Mouse (Mus musculus) liver, embryonic 14.5 days (tissue): ENCODE data around the gene Phactr1. TPM values are rescaled to one million over a fixed set of nuclear protein-coding genes. Genes with fewer than 3 reads are reported as not detected.

ENCODE experiments used
- ATAC-seq: fragments of 200-750 bp; cut with Nextera tagmentation; 2 replicates; pipeline ENCODE4 v1.8.0; 2017; ENCODE audit warnings: moderate number of reproducible peaks, mild to moderate bottlenecking, moderate library complexity; ENCODE audit not compliant: insufficient read depth
- DNase-seq, 3 experiments: peaks; one replicate each; pipeline ENCODE4 v3.0.0-alpha.2; 2012 to 2013; ENCODE audit warnings: low read depth in 3 of 3, low spot score in 3 of 3
- H3K27ac ChIP-seq: fragments of 300-500 bp; sonication (generic); 2 replicates; pipeline ENCODE4 v1.5.1; 2014; ENCODE audit warnings: moderate library complexity, mild to moderate bottlenecking, control low read depth, inconsistent platforms
- H3K27me3 ChIP-seq: fragments of 300-500 bp; sonication (generic); 2 replicates; pipeline ENCODE4 v1.6.1; 2014; ENCODE audit warnings: mild to moderate bottlenecking, low read length, moderate library complexity; ENCODE audit not compliant: control insufficient read depth, insufficient read depth
- H3K36me3 ChIP-seq: fragments of 300-500 bp; sonication (generic); replicated peaks from 2 replicates; pipeline ENCODE4 v1.6.1; 2014; ENCODE audit warnings: low read depth; ENCODE audit not compliant: control insufficient read depth, insufficient read depth
- H3K4me1 ChIP-seq, 2 experiments: fragments of 200-500 bp in 1 of 2; fragments of 300-500 bp in 1 of 2; sonication (generic) in 1 of 2; replicated peaks; 2 replicates each; pipeline ENCODE4 v1.6.1; 2012 to 2014; ENCODE audit warnings: antibody characterized with exemption in 1 of 2, inconsistent platforms in 1 of 2, low read length in 1 of 2; ENCODE audit not compliant: control insufficient read depth in 2 of 2, insufficient read depth in 2 of 2
- H3K4me2 ChIP-seq: fragments of 300-500 bp; sonication (generic); 2 replicates; pipeline ENCODE4 v1.6.1; 2014; ENCODE audit warnings: low read depth, mild to moderate bottlenecking, control low read depth, moderate library complexity
- H3K4me3 ChIP-seq, 2 experiments: fragments of 200-500 bp in 1 of 2; fragments of 300-500 bp in 1 of 2; sonication (generic) in 1 of 2; 2 replicates each; pipeline ENCODE4 v1.5.1; 2012 to 2014; ENCODE audit warnings: low read depth in 2 of 2, low read length in 2 of 2, mild to moderate bottlenecking in 2 of 2, control low read depth in 1 of 2, inconsistent platforms in 1 of 2, moderate library complexity in 1 of 2; ENCODE audit not compliant: insufficient read depth in 1 of 2
- H3K9ac ChIP-seq: fragments of 300-500 bp; sonication (generic); replicated peaks from 2 replicates; pipeline ENCODE4 v1.6.1; 2014; ENCODE audit warnings: mild to moderate bottlenecking, control low read depth, moderate library complexity
- H3K9me3 ChIP-seq: fragments of 300-500 bp; sonication (generic); 2 replicates; pipeline ENCODE4 v1.6.1; 2016; ENCODE audit warnings: low read length, mixed read lengths; ENCODE audit not compliant: control insufficient read depth
- CTCF ChIP-seq: IDR thresholded peaks from 2 replicates; pipeline ENCODE4 v1.5.1; 2016; ENCODE audit warnings: antibody characterized with exemption, low read depth, control low read depth
- EP300 ChIP-seq: IDR thresholded peaks from 2 replicates; pipeline ENCODE4 v1.6.1; 2016; ENCODE audit warnings: antibody characterized with exemption, low read depth
- WGBS: fragments of 180-500 bp; shearing (Covaris S2); extraction: QIAGEN DNeasy Blood & Tissue Kit; methylation state at CpG from one replicate; pipeline ENCODE4 v1.1.7; 2014; ENCODE audit not compliant: insufficient replicate concordance; 5-methylcytosine and 5-hydroxymethylcytosine counted together
- polyA plus RNA-seq, 2 experiments: library from polyadenylated mRNA; depleted of rRNA in 1 of 2; stranded (reverse) in 1 of 2; unstranded in 1 of 2; fragments of >200 nt; fragmentation: Nextera tagmentation in 1 of 2; extraction: Ambion mirVana in 1 of 2; gene quantifications; 2 replicates each; pipeline versions ENCODE4 v1.2.1 to v1.2.3; 2012 to 2014

Gene Phactr1
- polyA plus RNA-seq, 2 experiments, result 0.15 to 0.21 TPM

GRCm38 (mm10) chr13:42889516-42890474 is 209.4 kb downstream of the Phactr1 start:
- H3K4me1 ChIP-seq, result no peaks in the 10 kb centered on the region
- no peaks in the 10 kb centered on the region for H3K36me3 ChIP-seq
- H3K4me3 ChIP-seq, result no peak overlapping the region
- H3K27ac ChIP-seq, result no peak overlapping the region
- H3K4me2 ChIP-seq, result no peak overlapping the region
- no peaks in the 10 kb centered on the region for H3K27me3 ChIP-seq
- ATAC-seq (no peak), DNase-seq (no peak)
- 56% methylated on average over 12 of the region's 12 CpGs for WGBS
- no peak for TF ChIP-seq EP300
- no peak for TF ChIP-seq CTCF
- H3K9me3 ChIP-seq, result no peaks in the 10 kb centered on the region
- H3K9ac ChIP-seq, result no peak overlapping the region

DNA sequence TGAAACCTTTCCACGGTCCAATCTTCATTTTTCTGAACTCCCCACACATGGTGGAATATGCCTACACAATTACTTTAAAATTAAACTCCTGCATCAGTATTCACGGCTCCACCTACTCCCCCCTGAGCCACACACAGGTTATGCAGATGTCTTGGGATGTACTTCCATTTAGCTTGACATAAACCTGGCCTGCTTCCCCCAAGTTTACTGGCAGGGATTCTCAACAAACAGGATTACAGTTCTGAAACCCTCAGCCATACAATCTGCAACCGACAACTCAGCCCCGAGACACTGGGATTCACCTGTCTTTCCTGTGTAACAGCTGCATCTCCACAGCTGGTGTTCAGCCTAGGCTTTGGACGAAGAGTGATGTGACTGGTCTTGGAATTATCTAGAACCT is 210.2 kb downstream of the Phactr1 start:
- DNase-seq, result no peak
- ATAC-seq, result no peak
- TF ChIP-seq CTCF, result no peak
- TF ChIP-seq EP300, result no peak
- H3K4me2 ChIP-seq, result no peak overlapping the region
- H3K27ac ChIP-seq, result no peak overlapping the region
- H3K4me1 ChIP-seq, result no peaks in the 10 kb centered on the region
- H3K4me3 ChIP-seq, result no peak overlapping the region
- WGBS, result 46% methylated on average over 5 of the region's 5 CpGs
- no peaks in the 10 kb centered on the region for H3K27me3 ChIP-seq
- no peaks in the 10 kb centered on the region for H3K9me3 ChIP-seq
- no peaks in the 10 kb centered on the region for H3K36me3 ChIP-seq
- no peak overlapping the region for H3K9ac ChIP-seq

DNA sequence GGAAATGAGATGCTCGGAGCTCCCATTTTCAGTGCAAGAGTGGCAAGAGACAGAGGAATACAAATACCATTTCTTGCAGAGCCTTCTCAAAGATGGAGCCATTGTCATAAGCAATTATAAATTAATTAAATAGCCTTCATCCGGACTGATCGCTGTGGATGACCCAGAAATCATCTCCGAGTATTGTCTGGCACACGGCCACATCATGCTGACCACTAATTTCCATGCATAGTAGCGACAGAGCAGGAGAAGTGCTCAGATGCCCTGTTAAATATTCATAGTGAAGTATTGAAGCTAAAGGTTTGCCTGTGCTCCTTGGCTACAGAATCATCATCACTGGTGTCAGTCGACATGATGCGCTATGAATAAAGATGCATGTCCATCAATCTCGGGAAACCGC is 213.6 kb downstream of the Phactr1 start:
- Histone ChIP-seq H3K4me1 (no peaks in the 10 kb centered on the region), H3K9me3 (no peaks in the 10 kb centered on the region), H3K36me3 (no peaks in the 10 kb centered on the region), H3K4me3 (no peak overlapping the region), H3K4me2 (no peak overlapping the region), H3K9ac (no peak overlapping the region), H3K27ac (no peak overlapping the region), H3K27me3 (no peaks in the 10 kb centered on the region)
- ATAC-seq (no peak), DNase-seq (no peak)
- 81% methylated on average over 10 of the region's 10 CpGs for WGBS
- TF ChIP-seq EP300 (no peak), CTCF (no peak)

GRCm38 (mm10) chr13:42894598-42894997 is 214.2 kb downstream of the Phactr1 start:
- TF ChIP-seq EP300, result no peak
- no peak for TF ChIP-seq CTCF
- no peak for ATAC-seq
- no peak for DNase-seq

DNA sequence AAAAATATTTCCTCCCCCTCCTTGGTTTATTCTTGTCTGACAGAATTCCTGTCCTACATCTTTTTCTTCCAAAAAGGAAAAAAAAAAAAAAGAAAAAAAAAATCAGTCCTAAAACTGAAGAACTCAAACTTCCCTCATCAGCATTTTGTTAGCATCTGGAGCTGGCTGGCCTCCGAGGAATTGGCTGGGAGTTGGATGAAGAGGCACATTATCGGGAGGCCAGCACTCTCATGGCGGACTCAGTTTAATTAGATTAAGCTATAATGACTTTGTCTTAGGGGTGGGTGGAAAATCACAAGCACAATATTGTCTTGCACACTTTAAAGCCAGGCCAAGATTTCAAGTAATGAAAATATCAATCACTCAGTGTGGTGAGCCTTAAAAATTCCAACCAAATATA is 215.6 kb downstream of the Phactr1 start:
- DNase-seq, result no peak
- WGBS, result 73% methylated on average over 3 of the region's 3 CpGs
- no peak for TF ChIP-seq CTCF
- TF ChIP-seq EP300, result no peak

More at GRCm38 (mm10) chr13:42894598-42894997, 214.2 kb downstream of the Phactr1 start:
- no peaks in the 10 kb centered on the region for H3K36me3 ChIP-seq
- H3K4me1 ChIP-seq, result no peaks in the 10 kb centered on the region
- H3K9ac ChIP-seq, result no peak overlapping the region
- H3K27ac ChIP-seq, result no peak overlapping the region
- no peak overlapping the region for H3K4me3 ChIP-seq
- no peak overlapping the region for H3K4me2 ChIP-seq
- no peaks in the 10 kb centered on the region for H3K27me3 ChIP-seq
- no peaks in the 10 kb centered on the region for H3K9me3 ChIP-seq
- 79% methylated on average over 12 of the region's 12 CpGs for WGBS

More for the DNA sequence above, 215.6 kb downstream of the Phactr1 start:
- H3K9ac ChIP-seq, result no peak overlapping the region
- no peaks in the 10 kb centered on the region for H3K4me1 ChIP-seq
- no peaks in the 10 kb centered on the region for H3K27me3 ChIP-seq
- ATAC-seq, result no peak
- no peak overlapping the region for H3K27ac ChIP-seq
- no peaks in the 10 kb centered on the region for H3K36me3 ChIP-seq
- no peaks in the 10 kb centered on the region for H3K9me3 ChIP-seq
- no peak overlapping the region for H3K4me2 ChIP-seq
- no peak overlapping the region for H3K4me3 ChIP-seq
